Mouse (Mus musculus) spleen, postnatal 36 days (tissue): ENCODE measurements around the gene Agpat3.

ENCODE experiments used
- DNase-seq, 2 experiments: peaks; one replicate each; pipeline ENCODE4 v3.0.0; 2022; ENCODE audit warnings: low spot score in 2 of 2, mixed read lengths in 1 of 2

The Agpat3 gene

GRCm38 (mm10) chr10:78297576-78298484 is 54.5 kb downstream of the Agpat3 start:
- peak; percentile 96 for DNase-seq

- DNase-seq, result no peak
Measured at GRCm38 (mm10) chr10:78296980-78297379, 55.3 kb downstream of the Agpat3 start.

DNA sequence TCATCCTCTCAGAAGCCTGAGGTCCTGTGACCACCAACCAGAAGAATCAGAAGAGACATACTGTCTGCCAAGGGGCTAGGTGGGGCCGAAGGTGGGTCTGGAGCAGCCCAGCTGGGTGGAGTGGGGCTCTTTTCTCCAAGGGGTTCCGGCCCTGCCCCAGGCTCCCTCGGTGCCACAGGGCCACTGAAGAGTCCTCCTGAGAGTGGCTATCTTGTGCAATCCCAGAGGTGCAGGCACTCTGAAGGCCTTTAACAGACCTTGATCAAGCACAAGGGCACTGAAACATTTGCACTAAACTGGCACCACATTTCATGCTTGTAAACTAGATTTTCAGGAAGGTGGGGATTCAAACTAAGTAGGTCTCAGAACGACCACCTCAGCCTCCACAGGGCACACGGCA is 55.9 kb downstream of the Agpat3 start:
- no peak for DNase-seq

GRCm38 (mm10) chr10:78293576-78293975 is 58.7 kb downstream of the Agpat3 start:
- no peak for DNase-seq

DNA sequence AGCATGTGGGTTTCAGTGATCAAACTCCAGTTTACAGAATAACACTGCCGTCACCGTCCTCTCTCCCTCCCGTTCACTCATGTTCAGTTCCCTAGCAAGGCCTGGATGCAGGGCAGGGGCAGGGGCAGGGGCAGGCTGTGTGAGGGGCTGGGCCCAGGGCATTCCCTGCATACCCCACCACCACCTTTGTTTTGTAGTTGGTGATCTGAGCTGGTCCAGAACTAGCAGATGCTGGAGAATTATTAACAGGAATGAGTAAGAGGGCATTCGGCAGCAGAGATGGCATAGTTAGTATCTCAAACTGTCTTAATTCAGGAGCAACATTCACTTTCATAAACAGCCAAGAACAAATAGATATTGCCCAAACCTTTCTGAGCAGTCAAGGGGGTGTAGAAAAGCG is 59.9 kb downstream of the Agpat3 start:
- DNase-seq, result no peak

DNA sequence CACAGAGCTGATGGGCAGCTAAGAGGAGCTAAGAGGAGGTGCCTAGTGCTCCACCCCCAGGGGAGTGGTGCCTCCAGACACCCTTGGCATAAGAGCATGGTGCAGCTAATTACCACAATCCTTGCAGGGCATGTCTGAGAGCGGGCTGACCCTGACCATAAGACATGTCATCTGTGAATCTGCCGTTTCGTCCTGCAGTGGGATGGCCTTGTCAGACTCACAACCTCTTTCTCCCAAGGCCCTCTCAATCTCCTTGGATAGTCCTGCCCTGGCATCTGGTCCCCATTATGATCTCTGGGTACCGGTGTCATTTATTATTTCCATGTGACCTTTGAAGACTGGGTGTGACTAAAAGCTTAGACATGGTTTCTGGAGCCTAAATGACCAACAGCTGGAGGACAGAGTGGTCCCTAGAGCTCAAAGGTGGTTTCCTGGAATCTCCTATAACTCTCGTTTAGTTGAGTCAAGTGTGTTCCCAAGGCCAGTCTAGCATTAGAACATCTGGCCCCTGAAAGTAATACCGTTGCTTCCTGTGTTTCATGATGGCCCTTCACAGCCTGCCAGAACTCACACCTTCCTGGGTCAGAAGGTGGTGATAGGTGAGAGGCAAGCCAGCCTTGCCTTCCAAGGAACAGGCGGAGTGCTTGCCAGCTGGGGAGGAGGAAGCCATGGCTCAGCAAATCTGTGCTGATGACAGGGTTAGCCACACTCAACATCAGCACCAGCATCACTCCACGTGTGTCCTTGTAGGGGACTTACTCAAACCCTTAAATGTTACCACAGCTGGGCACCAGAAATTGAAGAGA is 61.4 kb downstream of the Agpat3 start:
- no peak for DNase-seq

GRCm38 (mm10) chr10:78288896-78289295 is 63.4 kb downstream of the Agpat3 start:
- no peak for DNase-seq

DNA sequence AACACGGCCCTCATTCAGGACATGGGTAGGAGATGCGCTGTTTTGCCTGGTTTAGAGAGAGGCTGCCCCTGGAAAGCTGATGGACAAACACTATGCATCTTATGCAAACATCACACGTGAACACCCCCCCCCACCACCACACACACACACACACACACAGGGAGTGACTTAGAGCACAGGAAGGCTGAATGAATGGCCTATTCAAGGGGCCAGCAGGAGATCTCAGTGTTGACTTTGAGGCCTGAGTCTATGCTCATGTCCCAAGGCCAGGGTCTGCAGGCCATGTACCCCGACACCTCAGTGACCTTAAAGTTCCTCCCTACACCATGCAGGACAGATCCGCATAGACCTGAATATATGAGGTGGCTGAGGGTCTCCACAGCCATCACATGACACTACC is 64.2 kb downstream of the Agpat3 start:
- no peak for DNase-seq

GRCm38 (mm10) chr10:78287465-78288132 is 64.7 kb downstream of the Agpat3 start:
- DNase-seq, result no peak

- no peak for DNase-seq
Measured at GRCm38 (mm10) chr10:78285959-78286358, 66.3 kb downstream of the Agpat3 start.

GRCm38 (mm10) chr10:78285409-78285808 is 66.9 kb downstream of the Agpat3 start:
- DNase-seq, result no peak

- DNase-seq, result no peak
Measured at GRCm38 (mm10) chr10:78284812-78285211, 67.5 kb downstream of the Agpat3 start.

DNA sequence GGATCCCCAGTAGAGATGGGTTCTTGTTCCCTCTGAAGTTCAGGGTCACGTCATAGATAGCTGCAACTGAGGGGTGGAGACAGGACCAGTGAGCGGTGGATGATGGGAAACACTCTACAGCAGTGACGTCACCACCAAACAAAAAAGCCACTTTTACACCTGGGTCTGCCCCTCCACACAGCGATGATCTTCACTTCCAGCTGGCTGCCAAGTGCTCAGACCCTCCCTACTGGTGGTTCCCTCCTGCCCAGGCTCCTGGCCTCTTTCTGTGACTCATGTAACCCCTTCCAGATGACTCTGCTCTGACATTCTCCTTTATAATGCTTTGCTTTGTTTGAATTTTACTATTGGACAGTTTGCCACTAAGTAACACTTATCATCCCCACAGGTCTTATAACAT is 69.9 kb downstream of the Agpat3 start:
- no peak for DNase-seq

GRCm38 (mm10) chr10:78280486-78280885 is 71.8 kb downstream of the Agpat3 start:
- no peak for DNase-seq

- peak; percentile 32 to 46 for DNase-seq
Measured at GRCm38 (mm10) chr10:78279210-78279609, 73.1 kb downstream of the Agpat3 start.

GRCm38 (mm10) chr10:78277835-78278234 is 74.5 kb downstream of the Agpat3 start:
- no peak for DNase-seq

- no peak for DNase-seq
Measured at GRCm38 (mm10) chr10:78276242-78276641, 76.0 kb downstream of the Agpat3 start.

DNA sequence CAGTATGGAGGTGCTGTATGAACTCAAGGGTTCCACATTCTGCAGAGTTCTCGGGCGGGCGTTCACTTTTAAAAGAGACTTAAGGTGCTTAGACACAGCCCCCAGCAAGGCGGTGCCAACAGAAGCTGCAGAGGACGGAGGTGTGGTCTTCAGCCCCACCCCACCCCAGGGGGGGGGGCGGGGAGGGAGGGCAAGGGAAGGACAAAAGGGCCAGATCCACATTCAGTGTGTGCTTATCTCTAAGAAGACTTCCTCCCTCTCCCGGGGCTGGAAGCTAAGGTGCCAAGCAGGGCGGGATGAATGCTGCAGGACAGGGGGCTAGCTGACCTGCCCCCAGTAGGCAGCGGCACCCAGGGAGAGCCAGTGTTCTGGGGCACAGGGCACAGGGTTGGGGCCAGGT is 79.4 kb downstream of the Agpat3 start:
- no peak for DNase-seq

- no peak for DNase-seq
Measured at GRCm38 (mm10) chr10:78265881-78266280, 86.4 kb downstream of the Agpat3 start.

- peak; percentile 65 to 74 for DNase-seq
Measured at GRCm38 (mm10) chr10:78264735-78265134, 87.6 kb downstream of the Agpat3 start.

GRCm38 (mm10) chr10:78260916-78261650 is 91.2 kb downstream of the Agpat3 start:
- no peak for DNase-seq
